Mouse (Mus musculus): ENCODE data around the gene Cnot4. TPM values are rescaled to one million over a fixed set of nuclear protein-coding genes. Genes with fewer than 3 reads are reported as not detected.

Gene Cnot4
- total RNA-seq, 2 experiments from 2014 or later, result 27.9 to 64.5 TPM

Other genes starting within 250 kb of the Cnot4 start
- gene Wdr91, start 222.8 kb downstream of the Cnot4 start, total RNA-seq (2014; fragmentation: Nextera tagmentation), result 19.9 and 24.4 TPM in 2 replicates
- 24.4 and 37.8 TPM in 2 replicates for gene Wdr91, start 222.8 kb downstream of the Cnot4 start, total RNA-seq (2017)
- gene Stra8, start 213.6 kb downstream of the Cnot4 start, total RNA-seq (2014; fragmentation: Nextera tagmentation), result not detected in 2 replicates
- gene Stra8, start 213.6 kb downstream of the Cnot4 start, total RNA-seq (2017), result not detected in 2 replicates
- 0.77 TPM in 1 of 2 replicates, not detected in the other for gene Slc23a4, start 145.3 kb downstream of the Cnot4 start, total RNA-seq (2014; fragmentation: Nextera tagmentation)
- 0.27 and 1.3 TPM in 2 replicates for gene Slc23a4, start 145.3 kb downstream of the Cnot4 start, total RNA-seq (2017)
- gene Nup205, start 43.7 kb upstream of the Cnot4 start, total RNA-seq (2014; fragmentation: Nextera tagmentation), result 73.9 and 113 TPM in 2 replicates
- gene Nup205, start 43.7 kb upstream of the Cnot4 start, total RNA-seq (2017), result 100 and 110 TPM in 2 replicates
- gene Slc13a4, start 174.4 kb upstream of the Cnot4 start, total RNA-seq (2014; fragmentation: Nextera tagmentation), result not detected in 2 replicates
- gene Slc13a4, start 174.4 kb upstream of the Cnot4 start, total RNA-seq (2017), result not detected in 2 replicates
- gene Fam180a, start 192.4 kb upstream of the Cnot4 start, total RNA-seq (2014; fragmentation: Nextera tagmentation), result not detected in 2 replicates
- gene Fam180a, start 192.4 kb upstream of the Cnot4 start, total RNA-seq (2017), result not detected in 2 replicates

Measured in megakaryocyte-erythroid progenitor cell, adult 5-6 weeks (primary cell).